Mouse (Mus musculus) neural tube, embryonic 15.5 days (tissue): ENCODE results near the gene Rab11fip5. TPM values are rescaled to one million over a fixed set of nuclear protein-coding genes. Genes with fewer than 3 reads are reported as not detected.
A peak's percentile ranks its signal among the peaks of the same experiment; 100 is the strongest.

Experiments
- ATAC-seq: fragments of 200-750 bp; cut with Nextera tagmentation; 2 replicates; pipeline ENCODE4 v1.8.0; 2017; ENCODE audit warnings: mild to moderate bottlenecking, moderate TSS enrichment, moderate library complexity; ENCODE audit not compliant: low FRiP score
- H3K27ac ChIP-seq: fragments of 300-500 bp; sonication (generic); replicated peaks from 2 replicates; pipeline ENCODE4 v1.5.1; 2015; ENCODE audit warnings: mild to moderate bottlenecking, inconsistent platforms
- H3K27me3 ChIP-seq: fragments of 300-500 bp; sonication (generic); replicated peaks from 2 replicates; pipeline ENCODE4 v1.6.1; 2015; ENCODE audit warnings: inconsistent platforms
- H3K36me3 ChIP-seq: fragments of 300-500 bp; sonication (generic); 2 replicates; pipeline ENCODE4 v1.6.1; 2015; ENCODE audit warnings: inconsistent platforms
- H3K4me1 ChIP-seq: fragments of 300-500 bp; sonication (generic); 2 replicates; pipeline ENCODE4 v1.6.1; 2015; ENCODE audit warnings: inconsistent platforms
- H3K4me2 ChIP-seq: fragments of 300-500 bp; sonication (generic); 2 replicates; pipeline ENCODE4 v1.6.1; 2015; ENCODE audit warnings: inconsistent platforms, mild to moderate bottlenecking, moderate library complexity
- H3K4me3 ChIP-seq: fragments of 300-500 bp; sonication (generic); replicated peaks from 2 replicates; pipeline ENCODE4 v1.5.1; 2015; ENCODE audit warnings: mild to moderate bottlenecking, inconsistent platforms
- H3K9ac ChIP-seq: fragments of 300-500 bp; sonication (generic); replicated peaks from 2 replicates; pipeline ENCODE4 v1.6.1; 2015; ENCODE audit warnings: mild to moderate bottlenecking, inconsistent platforms
- H3K9me3 ChIP-seq: fragments of 300-500 bp; sonication (generic); replicated peaks from 2 replicates; pipeline ENCODE4 v1.6.1; 2016; ENCODE audit warnings: inconsistent platforms
- WGBS: fragments of 180-500 bp; shearing (Covaris S2); methylation state at CpG from one replicate; pipeline ENCODE4 v1.1.7; 2015; ENCODE audit warnings: mixed read lengths; 5-methylcytosine and 5-hydroxymethylcytosine counted together
- polyA plus RNA-seq: library from polyadenylated mRNA; unstranded; fragments of >200 nt; fragmentation: Nextera tagmentation; extraction: Ambion mirVana; gene quantifications from 2 replicates; pipeline ENCODE4 v1.2.1, GENCODE M21; 2015

The Rab11fip5 gene
- polyA plus RNA-seq, 1 experiment from 2014 or later, result 24.3 TPM

- Histone ChIP-seq H3K27me3 (peaks cover 5% of the 10 kb centered on the region; the same call in 1 of the 2 replicates), H3K36me3 (peaks cover 3% of the 10 kb centered on the region), H3K4me3 (peak overlapping the region; percentile 79), H3K9me3 (no peaks in the 10 kb centered on the region), H3K4me1 (peaks cover 22% of the 10 kb centered on the region), H3K27ac (0 out of 2 replicates have a peak overlapping the region, but pooled peaks have one; percentile 10), H3K9ac (no peak overlapping the region), H3K4me2 (peak overlapping the region; percentile 98)
- ATAC-seq, result no peak
- WGBS, result 15% methylated on average over 8 of the region's 8 CpGs
Measured at GRCm38 (mm10) chr6:85331736-85332135, 42.7 kb downstream of the Rab11fip5 start.

GRCm38 (mm10) chr6:85331221-85331735 lies 43.2 kb downstream of the Rab11fip5 start:
- Histone ChIP-seq H3K9me3 (no peaks in the 10 kb centered on the region), H3K9ac (no peak overlapping the region; the same call in 1 of the 2 replicates), H3K4me2 (peak overlapping the region; percentile 98), H3K4me3 (no peak overlapping the region; the same call in 1 of the 2 replicates), H3K4me1 (peaks cover 22% of the 10 kb centered on the region), H3K27ac (no peak overlapping the region), H3K27me3 (peaks cover 5% of the 10 kb centered on the region; the same call in 1 of the 2 replicates), H3K36me3 (no peaks in the 10 kb centered on the region)
- ATAC-seq, result no peak
- 49% methylated on average over 6 of the region's 6 CpGs for WGBS

DNA sequence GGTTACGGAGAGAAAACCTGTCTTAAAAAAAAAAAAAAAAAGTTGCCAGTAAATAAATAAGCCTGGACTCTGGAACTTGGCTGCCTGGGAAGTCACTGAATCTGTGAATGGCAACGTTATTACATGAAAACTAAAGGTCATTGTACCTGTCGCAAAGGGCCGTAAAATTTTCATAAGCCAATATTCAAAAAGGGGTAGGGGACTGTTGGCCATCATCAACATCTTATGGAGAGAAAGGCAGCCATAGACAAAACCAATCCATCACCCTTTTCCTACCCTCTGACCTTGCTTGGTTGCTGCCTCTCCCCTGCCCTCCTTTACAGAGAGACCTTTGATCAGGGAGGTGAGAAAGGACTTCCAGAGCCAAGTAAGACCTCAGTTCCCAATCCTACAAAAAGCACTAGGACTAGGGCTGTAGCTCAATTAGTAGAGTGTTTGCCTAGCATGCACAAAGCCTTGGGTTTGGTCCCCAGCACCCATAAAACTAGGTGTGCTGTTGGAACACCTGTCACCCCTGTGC lies 44.7 kb downstream of the Rab11fip5 start:
- peaks cover 22% of the 10 kb centered on the region for H3K4me1 ChIP-seq
- WGBS, result 92% methylated on average over 4 of the region's 4 CpGs
- ATAC-seq, result no peak

DNA sequence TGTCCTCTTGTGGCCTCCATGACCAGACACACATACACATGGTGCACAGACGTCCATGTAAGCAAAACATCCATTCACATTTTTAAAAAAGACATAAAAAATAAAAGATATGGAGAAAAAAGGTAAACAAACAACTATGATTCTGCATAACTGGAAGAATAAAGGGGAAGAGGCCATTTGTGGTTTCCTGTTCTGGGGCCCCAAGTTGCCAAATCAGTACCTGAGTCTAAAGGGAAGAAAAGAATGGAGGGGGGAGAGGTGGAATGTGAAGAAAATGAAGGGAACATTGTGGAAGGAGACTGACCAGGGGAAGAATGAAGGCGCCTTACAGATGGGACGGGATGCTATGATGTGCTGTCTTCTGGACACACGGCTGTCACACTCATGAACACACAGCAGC lies 47.9 kb downstream of the Rab11fip5 start:
- Histone ChIP-seq H3K36me3 (no peaks in the 10 kb centered on the region), H3K4me1 (peaks cover 8% of the 10 kb centered on the region), H3K27ac (no peak overlapping the region), H3K4me3 (no peak overlapping the region), H3K4me2 (no peak overlapping the region), H3K9ac (no peak overlapping the region), H3K9me3 (no peaks in the 10 kb centered on the region), H3K27me3 (peaks cover 5% of the 10 kb centered on the region; the same call in 1 of the 2 replicates)
- no peak for ATAC-seq
- 86% methylated on average over 4 of the region's 4 CpGs for WGBS

More for the DNA sequence above, 44.7 kb downstream of the Rab11fip5 start:
- Histone ChIP-seq H3K9me3 (no peaks in the 10 kb centered on the region), H3K36me3 (no peaks in the 10 kb centered on the region), H3K9ac (no peak overlapping the region), H3K27me3 (peaks cover 5% of the 10 kb centered on the region; the same call in 1 of the 2 replicates), H3K4me3 (no peak overlapping the region), H3K4me2 (no peak overlapping the region), H3K27ac (no peak overlapping the region)

GRCm38 (mm10) chr6:85325109-85325508 lies 49.3 kb downstream of the Rab11fip5 start:
- WGBS, result 43% methylated on average over 2 of the region's 2 CpGs
- H3K4me1 ChIP-seq, result no peaks in the 10 kb centered on the region
- no peaks in the 10 kb centered on the region for H3K36me3 ChIP-seq
- H3K27me3 ChIP-seq, result no peaks in the 10 kb centered on the region
- no peak overlapping the region for H3K4me3 ChIP-seq
- ATAC-seq, result no peak
- H3K27ac ChIP-seq, result no peak overlapping the region
- no peak overlapping the region for H3K4me2 ChIP-seq
- no peak overlapping the region for H3K9ac ChIP-seq
- H3K9me3 ChIP-seq, result no peaks in the 10 kb centered on the region

DNA sequence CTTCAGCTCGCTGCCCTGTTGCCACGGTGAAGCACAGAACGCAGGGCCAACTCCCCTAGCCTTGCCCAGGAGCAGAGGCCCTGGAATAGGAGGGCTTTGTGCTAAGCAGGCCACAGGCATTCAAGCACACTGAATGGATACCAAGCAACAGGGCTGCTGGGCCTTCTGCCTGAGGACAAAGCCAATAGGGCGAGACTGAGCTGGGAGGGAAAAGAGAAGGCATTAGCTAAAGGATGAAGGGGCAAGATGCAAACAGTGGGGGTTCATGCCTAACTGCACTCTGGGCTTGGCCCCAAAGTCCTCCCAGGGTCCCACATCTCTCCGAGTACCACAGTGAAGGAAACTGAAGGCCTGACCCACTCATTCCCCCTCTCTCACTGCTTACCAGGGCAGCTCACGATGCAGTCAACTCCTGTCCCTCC lies 54.0 kb downstream of the Rab11fip5 start:
- H3K4me3 ChIP-seq, result no peak overlapping the region
- H3K27me3 ChIP-seq, result no peaks in the 10 kb centered on the region
- no peak overlapping the region for H3K4me2 ChIP-seq
- peak; percentile 92 for ATAC-seq
- peak overlapping the region; percentile 76 for H3K27ac ChIP-seq
- no peaks in the 10 kb centered on the region for H3K4me1 ChIP-seq
- H3K9me3 ChIP-seq, result no peaks in the 10 kb centered on the region
- H3K9ac ChIP-seq, result no peak overlapping the region
- peaks cover 3% of the 10 kb centered on the region; the same call in 1 of the 2 replicates for H3K36me3 ChIP-seq
- 36% methylated on average over 6 of the region's 6 CpGs for WGBS

- no peak overlapping the region for H3K4me3 ChIP-seq
Measured at GRCm38 (mm10) chr6:85316211-85316610, 58.2 kb downstream of the Rab11fip5 start.

GRCm38 (mm10) chr6:85314064-85314798 lies 60.2 kb downstream of the Rab11fip5 start:
- WGBS, result 19% methylated on average over 9 of the region's 9 CpGs
- H3K27ac ChIP-seq, result peak overlapping the region; percentile 73

More at GRCm38 (mm10) chr6:85316211-85316610, 58.2 kb downstream of the Rab11fip5 start:
- Histone ChIP-seq H3K9ac (no peak overlapping the region), H3K27ac (no peak overlapping the region), H3K4me1 (peaks cover 8% of the 10 kb centered on the region), H3K36me3 (peaks cover 3% of the 10 kb centered on the region; the same call in 1 of the 2 replicates), H3K4me2 (no peak overlapping the region), H3K27me3 (no peaks in the 10 kb centered on the region), H3K9me3 (no peaks in the 10 kb centered on the region)
- WGBS, result 90% methylated on average over 2 of the region's 2 CpGs
- no peak for ATAC-seq

DNA sequence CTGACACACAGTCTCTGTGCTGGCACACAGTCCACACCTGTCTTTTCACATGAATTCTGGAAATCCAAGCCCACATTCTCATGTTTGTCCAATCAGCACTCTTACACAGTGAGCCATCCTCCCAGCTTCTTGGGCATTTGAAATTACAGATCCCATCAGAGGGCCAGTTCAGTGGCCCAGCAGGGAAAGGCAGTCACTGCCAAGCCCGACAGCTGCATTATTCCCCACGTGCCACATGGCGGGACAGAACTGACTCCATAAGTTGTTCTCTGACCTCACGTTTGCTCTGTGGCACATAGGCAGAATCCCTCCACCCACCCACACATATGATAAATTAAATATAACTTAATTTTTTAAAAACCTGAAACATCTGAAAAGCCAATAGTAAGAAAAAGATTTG lies 66.5 kb downstream of the Rab11fip5 start:
- WGBS, result 57% methylated on average over 4 of the region's 4 CpGs
- H3K27me3 ChIP-seq, result no peaks in the 10 kb centered on the region
- no peak for ATAC-seq

More at GRCm38 (mm10) chr6:85314064-85314798, 60.2 kb downstream of the Rab11fip5 start:
- Histone ChIP-seq H3K9ac (no peak overlapping the region), H3K27me3 (no peaks in the 10 kb centered on the region), H3K4me2 (peak overlapping the region; percentile 19), H3K4me3 (no peak overlapping the region), H3K9me3 (no peaks in the 10 kb centered on the region), H3K36me3 (peaks cover 3% of the 10 kb centered on the region; the same call in 1 of the 2 replicates), H3K4me1 (peaks cover 8% of the 10 kb centered on the region)
- ATAC-seq, result peak; percentile 66; the same call in 1 of the 2 replicates

GRCm38 (mm10) chr6:85306375-85306774 lies 68.1 kb downstream of the Rab11fip5 start:
- ATAC-seq, result no peak
- Histone ChIP-seq H3K4me1 (peaks cover 16% of the 10 kb centered on the region), H3K4me3 (no peak overlapping the region), H3K4me2 (no peak overlapping the region), H3K27me3 (no peaks in the 10 kb centered on the region), H3K27ac (no peak overlapping the region), H3K9me3 (no peaks in the 10 kb centered on the region), H3K9ac (no peak overlapping the region), H3K36me3 (no peaks in the 10 kb centered on the region)
- 88% methylated on average over 3 of the region's 3 CpGs for WGBS

More for the DNA sequence above, 66.5 kb downstream of the Rab11fip5 start:
- H3K36me3 ChIP-seq, result no peaks in the 10 kb centered on the region
- H3K27ac ChIP-seq, result no peak overlapping the region
- H3K4me2 ChIP-seq, result no peak overlapping the region
- no peak overlapping the region for H3K9ac ChIP-seq
- H3K9me3 ChIP-seq, result no peaks in the 10 kb centered on the region
- H3K4me3 ChIP-seq, result no peak overlapping the region
- H3K4me1 ChIP-seq, result peaks cover 5% of the 10 kb centered on the region

DNA sequence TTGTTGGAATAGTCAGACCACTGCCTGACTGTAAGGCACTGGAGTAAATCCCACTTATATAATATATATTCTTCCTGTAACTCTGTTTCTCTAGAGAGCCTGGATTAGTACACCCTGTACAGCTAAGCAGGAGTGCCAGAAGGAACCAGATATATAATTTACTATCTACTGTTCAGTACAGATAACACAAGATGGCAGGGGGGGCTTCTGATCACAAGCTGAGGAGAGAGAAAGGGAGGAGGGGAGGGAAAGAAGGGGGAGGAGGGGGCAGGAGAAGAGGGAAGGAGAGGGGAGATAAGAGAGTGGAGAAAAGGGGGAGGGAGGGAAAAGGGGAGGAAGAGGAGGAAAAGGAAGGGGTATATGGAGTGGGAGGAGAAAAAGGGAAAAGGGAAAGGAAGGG lies 68.6 kb downstream of the Rab11fip5 start:
- no peak for ATAC-seq
- H3K9me3 ChIP-seq, result no peaks in the 10 kb centered on the region

DNA sequence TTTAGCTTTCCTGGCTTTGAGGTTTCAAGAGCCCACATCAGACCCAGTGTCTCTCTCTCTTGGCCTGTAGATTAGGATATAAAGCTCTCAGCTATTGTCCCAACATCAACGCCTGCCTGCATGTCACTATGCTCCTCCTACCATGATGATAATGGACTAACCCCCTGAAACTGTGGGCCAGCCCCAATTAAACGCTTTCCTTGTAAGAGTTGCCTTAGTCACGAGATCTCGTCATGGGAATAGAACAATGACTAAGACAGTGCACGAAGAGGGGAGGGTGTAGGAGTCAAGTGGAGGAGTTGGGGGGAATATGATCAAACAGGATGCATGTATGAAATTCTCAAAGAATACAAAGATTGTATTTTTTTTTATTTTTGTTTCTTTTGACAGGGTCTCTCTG lies 69.5 kb downstream of the Rab11fip5 start:
- H3K36me3 ChIP-seq, result no peaks in the 10 kb centered on the region
- no peaks in the 10 kb centered on the region for H3K9me3 ChIP-seq
- WGBS, result 76% methylated on average over 5 of the region's 5 CpGs
- H3K4me2 ChIP-seq, result no peak overlapping the region
- no peak for ATAC-seq
- no peak overlapping the region for H3K4me3 ChIP-seq
- peaks cover 16% of the 10 kb centered on the region for H3K4me1 ChIP-seq
- no peak overlapping the region for H3K9ac ChIP-seq
- no peak overlapping the region for H3K27ac ChIP-seq
- no peaks in the 10 kb centered on the region for H3K27me3 ChIP-seq

More for the DNA sequence above, 68.6 kb downstream of the Rab11fip5 start:
- Histone ChIP-seq H3K27ac (no peak overlapping the region), H3K36me3 (no peaks in the 10 kb centered on the region), H3K4me3 (no peak overlapping the region), H3K9ac (no peak overlapping the region), H3K27me3 (no peaks in the 10 kb centered on the region), H3K4me2 (no peak overlapping the region), H3K4me1 (peaks cover 16% of the 10 kb centered on the region)
